Mouse (Mus musculus) adrenal gland, postnatal 10 days (tissue): ENCODE measurements around the gene Il16. TPM values are rescaled to one million over a fixed set of nuclear protein-coding genes. Genes with fewer than 3 reads are reported as not detected.
A peak's percentile ranks its signal among the peaks of the same experiment; 100 is the strongest.

Experiments
- DNase-seq: peaks from one replicate; pipeline ENCODE4 v3.0.0; 2021; ENCODE audit warnings: mixed read lengths
- total RNA-seq, 2 experiments: library from RNA; stranded (reverse); gene quantifications; 2 replicates each; pipeline ENCODE4 v1.2.3; 2021

Gene Il16
- total RNA-seq, 2 experiments from 2014 or later, result 8.3 to 10.1 TPM

- no peak for DNase-seq
These were observed 141.2 kb downstream of the Il16 start for GRCm38 (mm10) chr7:83604180-83604944.

- DNase-seq, result peak; percentile 65
These were observed 145.6 kb downstream of the Il16 start for GRCm38 (mm10) chr7:83599913-83600286.

DNA sequence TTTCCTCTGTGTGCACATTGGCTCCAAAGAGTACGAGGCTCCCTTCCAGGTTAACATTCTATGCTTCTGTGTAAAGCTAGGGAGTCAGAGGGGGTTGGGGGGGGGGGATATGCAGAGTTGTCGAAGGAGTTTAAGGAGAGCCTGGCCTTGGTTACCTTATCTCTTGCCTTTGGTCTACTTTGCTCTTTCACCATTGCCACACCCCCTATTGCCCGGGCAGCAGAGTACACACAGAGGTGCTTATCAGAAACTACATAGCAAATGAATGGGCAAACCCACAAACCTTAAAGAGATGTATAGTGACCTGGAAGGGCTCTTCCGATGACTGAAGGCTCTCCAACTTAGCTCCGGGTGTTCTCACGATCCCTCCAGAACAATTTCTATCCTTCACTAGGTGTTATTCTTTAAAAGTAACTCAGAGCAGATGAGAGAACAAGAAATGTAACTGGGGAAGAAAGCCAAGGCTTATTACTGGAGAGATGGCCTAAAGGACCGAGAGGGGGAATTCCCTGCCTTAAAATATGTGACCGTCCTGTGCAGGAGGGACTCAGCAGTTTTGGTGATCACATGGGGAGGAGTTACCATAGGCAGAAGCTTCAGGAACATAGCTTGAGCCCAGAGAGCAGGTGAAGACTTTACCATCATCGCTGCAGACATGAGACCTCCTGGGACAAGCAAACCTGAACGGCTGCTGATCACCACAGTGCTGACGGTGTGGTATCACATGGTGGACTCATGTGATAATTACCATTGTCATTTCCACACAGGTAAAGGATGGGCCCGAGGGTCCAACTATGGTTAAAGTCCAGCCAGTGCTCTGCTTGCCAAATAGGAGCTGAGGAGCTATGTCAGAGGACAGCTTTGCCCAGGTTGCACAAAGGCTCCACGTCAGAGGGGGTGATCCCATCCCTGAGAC lies 146.3 kb downstream of the Il16 start:
- DNase-seq, result no peak

- no peak for DNase-seq
These were observed 148.5 kb downstream of the Il16 start for GRCm38 (mm10) chr7:83597063-83597462.

GRCm38 (mm10) chr7:83594056-83594455 lies 151.5 kb downstream of the Il16 start:
- no peak for DNase-seq

Other genes with a start within 250 kb of the Il16 start
- 1 to 10 TPM in 1 of 2 experiments, under 1 TPM in 1; 0.72 to 1.5 TPM for gene Tmc3, start 160.8 kb downstream of the Il16 start, total RNA-seq
- gene Stard5, start 113.8 kb downstream of the Il16 start, total RNA-seq, result 10 to 100 TPM; 30.1 to 35.2 TPM
- gene Cfap161, start 49.2 kb upstream of the Il16 start, total RNA-seq, result under 1 TPM in 1 of 2 experiments, not detected in 1; 0.33 TPM
- 10 to 100 TPM; 19.4 to 21.3 TPM for gene Tlnrd1, start 138.6 kb upstream of the Il16 start, total RNA-seq
- 10 to 100 TPM; 80.5 to 82.5 TPM for gene Mesd, start 138.7 kb upstream of the Il16 start, total RNA-seq